Mouse (Mus musculus): Measurements from ENCODE around the gene Sorbs1.

DNA sequence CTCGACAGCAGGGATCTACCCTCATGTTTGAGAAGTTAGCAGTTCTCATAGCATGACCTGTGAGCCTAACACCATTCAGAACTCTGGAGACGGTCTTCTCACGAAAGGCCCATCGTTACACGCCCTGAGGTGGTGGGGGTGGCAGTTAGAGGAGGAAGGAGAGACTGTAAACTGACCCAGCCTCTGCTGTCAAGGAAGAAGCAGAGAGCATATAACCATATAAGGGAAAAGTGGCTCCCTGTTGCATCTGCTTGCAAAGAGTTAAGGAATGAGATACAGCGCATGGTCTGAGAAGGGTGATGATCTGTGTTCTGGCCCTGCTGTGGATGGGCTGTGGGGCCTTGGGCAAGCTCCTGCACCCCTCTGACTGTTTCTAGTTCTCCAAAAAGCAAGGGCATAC, 50.7 kb downstream of the Sorbs1 start:
- TF ChIP-seq CTCF (IDR thresholded peaks at IDR 0.05; ENCODE audit: low read depth), result no peak
- no peak for TF ChIP-seq EP300 (IDR thresholded peaks at IDR 0.05; ENCODE audit: low read depth)

Data from liver, embryonic 14.5 days (tissue).